Mouse (Mus musculus) cerebellum, adult 11 months (tissue): Measurements from ENCODE around the gene Cyp3a41b.
"Not testable (repeated sequence)": the region's sequence is repeated elsewhere in the genome, so short reads cannot be mapped to it uniquely, and the experiment has no call there.

Experiments used
- DNase-seq: peaks from one replicate; pipeline ENCODE4 v3.0.0; 2022

Gene Cyp3a41b

DNA sequence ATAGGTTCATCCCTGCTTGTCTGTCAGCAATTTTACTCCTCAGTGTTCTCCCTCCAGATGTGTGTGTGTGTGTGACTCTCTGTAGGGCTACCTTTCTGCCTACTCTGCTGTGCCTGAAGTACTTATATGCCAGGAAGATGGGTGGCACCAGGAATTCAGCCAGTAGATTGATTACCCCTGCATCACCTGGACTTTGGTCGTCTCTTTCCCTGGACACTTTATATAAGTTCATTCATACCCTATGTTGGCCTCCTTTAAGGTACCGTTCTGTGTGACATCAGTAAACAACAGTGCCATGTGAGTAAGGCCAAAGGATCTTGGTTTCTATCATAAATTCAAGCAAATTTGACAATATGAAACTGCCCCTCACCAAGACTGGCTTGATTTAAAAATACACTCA, at the start of gene Cyp3a41b:
Gene Cyp3a41b, minus strand, starts transcription at position 101 of the 400 bp plus-strand sequence.
- not testable (repeated sequence) for DNase-seq

DNA sequence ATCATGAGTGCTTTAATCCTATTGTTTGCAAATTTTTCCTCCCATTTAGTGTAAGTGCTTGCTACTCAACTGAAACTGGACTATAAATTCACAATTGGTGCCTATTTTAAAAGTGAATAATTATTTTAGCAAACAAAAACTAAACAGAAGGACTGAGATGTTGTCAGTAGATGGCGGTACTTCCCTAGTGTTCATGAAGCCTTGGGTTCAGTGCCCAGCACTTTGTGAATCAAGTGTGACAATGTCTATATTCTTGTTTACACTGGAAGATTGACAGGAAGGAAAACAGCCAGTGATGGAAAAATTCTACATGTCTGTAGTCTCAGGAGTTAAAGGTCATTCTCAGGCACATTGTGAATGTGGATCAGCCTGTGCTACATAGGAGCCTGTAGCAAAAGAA, 47.8 kb upstream of the Cyp3a41b start:
- not testable (repeated sequence) for DNase-seq

DNA sequence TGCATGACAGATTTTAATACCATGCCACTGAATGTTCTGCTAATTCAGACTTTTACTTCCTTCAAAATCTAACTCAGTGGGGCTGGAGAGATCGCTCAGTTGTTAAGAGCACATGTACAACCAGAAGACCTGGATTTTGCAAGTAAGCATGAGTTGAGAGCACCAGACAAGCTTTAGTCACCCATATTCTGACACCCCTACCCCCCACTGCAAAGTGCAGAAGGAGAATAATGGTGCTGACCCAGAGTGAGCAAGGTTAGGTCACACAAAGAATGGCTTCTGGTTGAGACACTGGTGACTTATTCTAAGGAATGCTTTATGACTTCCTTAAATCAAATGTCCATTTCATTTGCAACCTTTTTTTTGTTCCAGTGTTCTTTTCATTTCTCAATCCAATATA, 20.4 kb upstream of the Cyp3a41b start:
- DNase-seq: not testable (repeated sequence)

- DNase-seq: not testable (repeated sequence)
Observed at GRCm38 (mm10) chr5:145597851-145598250, 13.3 kb upstream of the Cyp3a41b start.

DNA sequence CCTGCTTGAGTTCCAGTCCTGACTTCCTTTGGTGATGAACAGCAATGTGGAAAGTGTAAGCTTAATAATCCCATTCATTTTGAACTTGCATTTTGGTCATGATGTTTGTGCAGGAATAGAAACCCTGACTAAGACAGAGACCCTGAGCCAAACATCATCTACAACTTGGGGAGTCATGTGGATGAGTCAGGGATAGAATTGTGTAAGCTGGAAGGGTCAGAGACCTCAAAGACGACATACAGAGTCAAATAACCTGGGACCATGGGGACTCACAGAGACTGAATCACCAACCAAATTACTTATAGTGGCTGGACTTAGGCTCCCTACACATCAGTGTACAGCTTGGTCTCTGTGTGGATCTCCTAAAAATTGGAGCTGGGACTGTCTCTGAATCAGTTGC, 7.2 kb downstream of the Cyp3a41b start:
- DNase-seq: not testable (repeated sequence)

- not testable (repeated sequence) for DNase-seq
Observed at GRCm38 (mm10) chr5:145575660-145576059, 8.9 kb downstream of the Cyp3a41b start.

GRCm38 (mm10) chr5:145571922-145572321, 12.6 kb downstream of the Cyp3a41b start:
- not testable (repeated sequence) for DNase-seq
